Mouse (Mus musculus) lung, adult 2 months (tissue): ENCODE measurements around the gene Slc1a7. TPM values are rescaled to one million over a fixed set of nuclear protein-coding genes. Genes with fewer than 3 reads are reported as not detected.

Experiments used
- DNase-seq: peaks from one replicate; pipeline ENCODE4 v3.0.0; 2022
- H3K4me1 ChIP-seq: fragments of 200-500 bp; 2 replicates; pipeline ENCODE4 v1.6.1; 2011; ENCODE audit warnings: low read length; ENCODE audit not compliant: control insufficient read depth, insufficient read depth
- H3K4me3 ChIP-seq: fragments of 200-500 bp; replicated peaks from 2 replicates; pipeline ENCODE3; 2011; ENCODE audit warnings: low read depth, mild to moderate bottlenecking, control low read depth, low read length; ENCODE audit errors: extremely low read depth
- CTCF ChIP-seq: fragments of 200-500 bp; IDR thresholded peaks from 2 replicates; pipeline ENCODE4 v1.5.1; 2011; ENCODE audit warnings: mild to moderate bottlenecking, low read length, control low read depth; ENCODE audit not compliant: insufficient read depth
- POLR2A ChIP-seq: fragments of 200-500 bp; IDR thresholded peaks from 2 replicates; pipeline ENCODE4 v1.6.1; 2011; ENCODE audit warnings: low read depth, mild to moderate bottlenecking, control low read depth, low read length, borderline replicate concordance; ENCODE audit errors: extremely low read depth
- WGBS: fragments of 180-500 bp; shearing (Covaris S2); methylation state at CpG from one replicate; pipeline ENCODE4 v1.1.7; 2018; 5-methylcytosine and 5-hydroxymethylcytosine counted together
- polyA plus RNA-seq: library from polyadenylated mRNA; depleted of rRNA; stranded (reverse); fragments of >200 nt; gene quantifications from 2 replicates; pipeline ENCODE4 v1.2.3, GENCODE M21; 2012

The Slc1a7 gene
- polyA plus RNA-seq, 1 experiment, result 0.39 TPM

- Histone ChIP-seq H3K4me1 (peaks cover 8% of the 10 kb centered on the region), H3K4me3 (peak overlapping the region; percentile 66)
- WGBS, result under 1% methylated on average over 79 of the region's 86 CpGs
- DNase-seq, result peak; percentile 43
- TF ChIP-seq POLR2A (no peak), CTCF (no peak)
These were observed 63.6 kb downstream of the Slc1a7 start for GRCm38 (mm10) chr4:108031502-108032351.

- DNase-seq, result no peak
- Histone ChIP-seq H3K4me3 (peak overlapping the region; percentile 66), H3K4me1 (peaks cover 8% of the 10 kb centered on the region)
- TF ChIP-seq POLR2A (no peak), CTCF (no peak)
- WGBS, result 47% methylated on average over 11 of the region's 11 CpGs
These were observed 64.3 kb downstream of the Slc1a7 start for GRCm38 (mm10) chr4:108032352-108032849.

DNA sequence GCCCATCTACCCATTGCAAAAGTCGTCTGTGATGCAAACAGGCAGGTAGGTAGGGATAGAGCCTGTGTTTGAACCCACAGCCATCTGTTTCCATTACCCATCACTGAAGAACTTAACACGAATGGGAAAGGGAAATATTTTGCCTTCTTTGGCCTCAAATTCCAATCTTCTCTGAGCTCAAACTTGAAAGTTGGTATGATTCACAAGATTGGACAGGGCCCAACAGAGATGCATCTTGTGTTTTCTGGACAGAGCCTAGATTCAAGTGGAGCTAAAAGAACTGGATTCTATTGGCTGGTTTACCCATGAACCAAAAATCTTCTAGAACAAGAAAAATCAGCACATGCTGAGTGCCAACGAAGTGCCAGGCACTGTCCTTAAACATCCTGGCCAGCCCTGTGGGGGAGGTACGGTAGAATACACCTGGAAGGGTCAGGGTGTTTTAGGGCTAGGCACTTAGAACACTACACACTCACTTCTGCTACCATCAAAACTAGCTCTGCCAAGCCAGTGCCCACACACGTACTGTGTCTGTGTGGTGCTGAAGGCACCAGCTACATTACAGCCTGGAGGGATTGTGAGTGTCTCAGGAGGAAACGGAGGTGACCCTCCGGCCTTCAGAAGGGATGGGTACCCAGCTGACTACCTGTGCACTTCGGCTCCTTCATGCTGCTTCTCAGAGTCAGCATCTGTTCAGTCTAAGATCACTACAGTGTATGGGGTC is 65.1 kb downstream of the Slc1a7 start:
- 82% methylated on average over 8 of the region's 8 CpGs for WGBS
- peaks cover 8% of the 10 kb centered on the region for H3K4me1 ChIP-seq
- DNase-seq, result no peak
- H3K4me3 ChIP-seq, result no peak overlapping the region
- TF ChIP-seq POLR2A (no peak), CTCF (no peak)

GRCm38 (mm10) chr4:108037027-108037426 is 68.9 kb downstream of the Slc1a7 start:
- Histone ChIP-seq H3K4me3 (no peak overlapping the region), H3K4me1 (peaks cover 2% of the 10 kb centered on the region; the same call in 1 of the 2 replicates)
- DNase-seq, result no peak
- 70% methylated on average over 8 of the region's 8 CpGs for WGBS
- TF ChIP-seq POLR2A (no peak), CTCF (no peak)

DNA sequence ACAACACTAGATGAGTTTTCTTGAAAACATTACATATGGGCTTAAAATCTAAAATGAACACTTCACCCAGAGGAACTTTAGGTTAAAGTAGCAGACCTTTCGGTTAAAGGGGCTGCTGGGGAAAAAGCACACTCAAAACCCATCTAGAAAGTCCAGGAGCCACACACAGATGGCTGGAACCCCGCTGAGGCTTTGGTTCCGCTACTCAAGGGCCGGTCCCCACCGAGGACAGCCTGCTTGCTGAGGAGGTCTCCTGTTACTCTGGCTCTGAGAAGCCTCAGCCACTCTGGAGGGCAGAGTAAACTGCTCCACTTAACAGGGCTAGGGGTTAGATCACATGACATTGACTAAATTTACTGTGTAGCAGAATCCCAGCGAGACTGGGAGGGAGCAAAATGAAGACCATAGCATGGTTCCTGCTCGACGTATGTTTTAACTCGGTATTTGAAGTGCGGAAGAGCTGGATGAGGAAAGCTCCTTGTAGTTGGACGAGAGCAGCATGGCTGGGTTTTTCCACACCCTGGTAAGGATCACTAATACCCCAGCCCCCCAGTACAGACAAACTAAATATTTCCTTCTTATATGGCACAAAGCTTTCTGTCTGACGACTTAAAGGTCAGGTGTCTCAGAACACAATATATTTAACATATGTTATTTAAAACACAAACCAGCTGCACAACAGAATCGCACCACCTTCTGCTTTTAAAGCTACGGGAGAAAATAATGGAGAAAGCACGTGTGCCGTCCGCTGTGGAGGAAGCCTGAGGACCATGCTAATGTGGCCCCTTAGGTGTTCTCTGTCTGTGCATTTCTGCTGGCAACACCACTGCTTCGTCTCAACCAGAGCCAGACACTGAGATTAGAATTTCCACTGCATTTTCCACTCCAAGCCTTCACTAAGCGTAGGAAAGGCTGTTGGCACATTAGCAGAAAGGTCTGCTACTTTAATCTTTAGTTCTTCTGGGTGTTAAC is 77.3 kb downstream of the Slc1a7 start:
- DNase-seq, result no peak
- Histone ChIP-seq H3K4me3 (no peak overlapping the region), H3K4me1 (no peaks in the 10 kb centered on the region)
- no peak for TF ChIP-seq POLR2A
- no peak for TF ChIP-seq CTCF
- 78% methylated on average over 19 of the region's 19 CpGs for WGBS

DNA sequence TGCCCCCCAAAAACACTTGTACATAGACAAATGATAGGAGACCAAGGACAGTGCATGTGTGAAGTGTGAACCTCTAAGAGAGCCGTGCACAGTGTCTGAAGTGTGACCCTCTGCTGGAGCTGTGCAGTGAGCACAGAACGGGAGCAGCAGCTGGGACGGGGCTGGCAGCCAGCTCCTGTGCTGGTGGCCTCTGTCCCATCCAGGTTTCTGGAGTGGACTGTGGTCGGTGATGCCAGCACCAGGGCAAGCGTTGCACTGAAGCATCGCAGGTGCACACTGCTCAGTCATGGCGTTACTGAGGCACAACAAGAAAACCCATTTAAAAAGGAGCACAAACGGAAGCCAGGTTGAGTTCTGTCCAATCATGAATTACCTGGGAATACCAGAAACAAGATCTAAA is 78.0 kb downstream of the Slc1a7 start:
- 74% methylated on average over 8 of the region's 8 CpGs for WGBS
- Histone ChIP-seq H3K4me3 (no peak overlapping the region), H3K4me1 (no peaks in the 10 kb centered on the region)
- no peak for TF ChIP-seq POLR2A
- no peak for DNase-seq

DNA sequence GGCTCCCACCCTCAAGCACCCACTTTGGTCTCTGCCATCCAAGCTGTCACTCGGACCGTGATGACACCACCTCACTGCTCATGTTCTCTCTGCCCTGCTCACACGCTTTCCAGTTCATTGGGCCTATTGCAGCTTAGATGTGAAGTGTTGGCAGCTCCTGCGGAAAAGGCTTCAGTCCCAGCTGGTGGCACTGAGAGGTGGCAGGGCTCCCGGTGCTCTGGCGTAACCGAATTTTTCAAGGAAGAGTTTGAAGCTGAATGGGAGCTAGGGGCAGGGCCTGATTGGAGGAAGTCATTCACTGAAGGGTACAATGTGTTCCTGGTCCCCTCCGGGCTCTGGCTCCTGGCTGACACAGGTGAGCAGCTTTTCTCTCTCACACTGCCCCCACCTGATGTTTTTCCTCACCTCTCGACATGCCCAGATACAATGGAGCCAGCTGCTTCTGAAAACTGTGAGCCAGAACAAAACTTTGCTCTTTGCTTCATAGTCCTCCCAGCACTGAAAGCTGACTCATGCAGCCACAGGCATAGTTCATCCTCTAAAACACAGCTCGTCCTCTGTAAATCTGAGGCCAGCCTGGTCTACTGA is 83.6 kb downstream of the Slc1a7 start:
- no peak for DNase-seq
- TF ChIP-seq POLR2A, result no peak
- no peak for TF ChIP-seq CTCF
- 64% methylated on average over 10 of the region's 10 CpGs for WGBS
- no peak overlapping the region for H3K4me3 ChIP-seq
- no peaks in the 10 kb centered on the region for H3K4me1 ChIP-seq

- TF ChIP-seq CTCF (no peak), POLR2A (no peak)
- no peak for DNase-seq
- WGBS, result 75% methylated on average over 8 of the region's 8 CpGs
- H3K4me3 ChIP-seq, result no peak overlapping the region
- H3K4me1 ChIP-seq, result no peaks in the 10 kb centered on the region
These were observed 84.5 kb downstream of the Slc1a7 start for GRCm38 (mm10) chr4:108052673-108053072.
